Mouse (Mus musculus) megakaryocyte, embryonic 14.5 days (primary cell): ENCODE measurements around the gene Tor4a.

ENCODE experiments used
- FLI1 ChIP-seq: IDR thresholded peaks from 2 replicates; pipeline ENCODE4 v1.6.1; 2012; ENCODE audit warnings: low read length, inconsistent platforms, mixed read lengths
- GATA1 ChIP-seq: IDR thresholded peaks from 3 replicates; pipeline ENCODE4 v1.6.1; 2012; ENCODE audit warnings: mixed read lengths, low read length, inconsistent platforms, borderline replicate concordance

GRCm38 (mm10) chr2:25171101-25171768 is 25.5 kb downstream of the Tor4a start:
- TF ChIP-seq FLI1 = no peak
- no peak for TF ChIP-seq GATA1
